Mouse (Mus musculus): ENCODE results near the gene Apoa5. TPM values are rescaled to one million over a fixed set of nuclear protein-coding genes. Genes with fewer than 3 reads are reported as not detected.

The Apoa5 gene
- not detected for total RNA-seq (2022)

DNA sequence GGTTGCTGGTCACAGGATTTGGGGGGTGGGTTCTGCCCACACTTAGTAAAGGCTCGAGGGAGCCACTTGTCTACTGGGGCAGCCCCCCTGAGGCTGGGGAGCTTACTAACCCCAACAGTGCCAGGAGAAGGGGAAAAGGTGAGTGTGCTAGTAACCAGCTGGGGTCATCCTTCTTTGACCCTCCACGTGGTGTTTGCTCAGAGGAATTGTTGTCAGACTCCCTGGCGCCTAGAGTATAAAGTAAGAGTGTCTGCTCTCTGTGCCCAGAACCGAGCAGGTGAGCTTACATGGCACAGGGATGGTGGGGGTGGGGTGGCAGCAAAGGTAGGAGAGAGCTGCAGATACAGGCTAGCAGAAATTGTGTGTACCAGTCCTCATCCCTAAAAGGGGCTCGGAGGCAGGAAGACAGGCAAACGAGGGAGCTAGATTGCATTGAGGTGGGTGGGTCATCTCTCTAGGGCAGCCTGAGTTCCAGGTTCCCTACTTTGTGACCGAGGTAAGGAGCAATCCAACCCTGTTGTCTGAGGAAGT, at the start of gene Apoa5:
Gene Apoa5, plus strand, starts transcription at position 291 of the 531 bp plus-strand sequence.
- DNase-seq (ENCODE audit: low spot score) = no peak

DNA sequence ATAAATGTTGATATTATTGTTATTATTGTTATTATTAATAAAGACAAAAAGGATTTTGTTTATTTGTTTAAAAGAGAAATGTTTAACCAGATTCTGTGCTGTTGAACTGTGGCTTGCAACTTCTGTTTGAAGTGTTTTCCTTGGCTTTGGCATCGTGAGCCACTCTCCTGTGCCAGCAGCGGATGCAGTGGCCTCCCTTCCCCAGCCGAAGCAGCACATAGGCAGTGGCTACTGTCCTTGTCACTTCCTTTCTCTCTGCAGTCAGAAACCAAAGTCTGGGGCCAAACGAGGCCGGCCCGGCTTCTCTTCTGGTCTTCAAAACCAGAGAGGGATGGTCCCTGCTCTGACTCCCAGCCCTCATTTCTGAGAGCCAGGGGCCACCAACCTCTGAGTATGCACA, 45.3 kb upstream of the Apoa5 start:
- peak; percentile 22 for DNase-seq (ENCODE audit: low spot score)

DNA sequence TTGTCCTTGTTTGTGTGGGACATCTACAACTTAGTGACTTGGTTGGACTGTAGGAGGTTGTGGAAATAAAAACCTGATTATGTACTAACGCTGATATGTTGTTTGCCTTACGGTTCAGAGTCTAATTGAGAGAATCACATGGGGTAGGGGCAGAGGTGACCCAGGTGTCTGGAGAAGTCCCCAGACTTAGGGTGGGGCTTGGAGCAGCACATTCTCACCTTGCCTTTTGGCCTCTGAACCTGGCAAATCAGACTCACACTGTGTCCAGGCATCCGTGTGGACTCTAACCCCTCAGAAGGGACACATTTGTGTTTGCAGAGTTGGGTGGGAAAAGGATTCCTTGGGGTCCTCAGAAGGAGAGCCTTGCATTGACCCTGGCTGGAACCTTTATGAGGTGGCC, 44.3 kb upstream of the Apoa5 start:
- DNase-seq (ENCODE audit: low spot score) = no peak

DNA sequence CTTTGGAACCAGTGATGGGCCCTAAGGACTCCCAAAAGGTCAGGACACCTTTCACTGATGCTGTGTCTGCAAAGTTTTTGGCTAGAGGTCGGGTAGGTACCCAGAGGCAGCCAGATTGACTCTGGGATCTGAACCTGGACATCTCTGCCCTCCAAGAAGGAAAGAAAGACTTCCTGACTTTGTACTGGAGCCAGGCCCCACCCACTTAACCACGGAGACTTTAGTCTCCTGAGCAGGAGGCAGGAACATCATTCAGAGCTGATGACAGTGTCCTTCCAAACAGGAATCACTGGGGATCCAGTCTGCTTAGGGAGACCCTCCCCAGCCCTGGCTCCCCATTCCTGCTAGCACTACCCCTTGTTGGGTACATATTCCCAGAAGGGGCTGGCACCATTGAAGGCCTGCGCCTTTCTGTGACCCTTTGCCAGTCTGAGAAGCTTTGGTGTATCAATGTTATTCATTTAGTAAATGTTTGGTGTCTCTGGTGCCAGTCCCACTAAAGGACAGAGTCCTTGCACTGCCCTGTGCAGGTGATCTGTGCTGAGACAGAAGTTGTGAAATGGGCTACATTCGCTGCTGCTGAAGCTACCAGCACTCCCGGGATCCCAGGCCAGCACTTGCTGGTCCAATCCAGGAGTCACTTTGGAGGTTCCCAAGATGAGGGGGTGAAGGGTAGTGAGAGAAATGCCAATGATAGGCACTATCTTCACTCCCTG, 43.3 kb upstream of the Apoa5 start:
- no peak for DNase-seq (ENCODE audit: low spot score)

DNA sequence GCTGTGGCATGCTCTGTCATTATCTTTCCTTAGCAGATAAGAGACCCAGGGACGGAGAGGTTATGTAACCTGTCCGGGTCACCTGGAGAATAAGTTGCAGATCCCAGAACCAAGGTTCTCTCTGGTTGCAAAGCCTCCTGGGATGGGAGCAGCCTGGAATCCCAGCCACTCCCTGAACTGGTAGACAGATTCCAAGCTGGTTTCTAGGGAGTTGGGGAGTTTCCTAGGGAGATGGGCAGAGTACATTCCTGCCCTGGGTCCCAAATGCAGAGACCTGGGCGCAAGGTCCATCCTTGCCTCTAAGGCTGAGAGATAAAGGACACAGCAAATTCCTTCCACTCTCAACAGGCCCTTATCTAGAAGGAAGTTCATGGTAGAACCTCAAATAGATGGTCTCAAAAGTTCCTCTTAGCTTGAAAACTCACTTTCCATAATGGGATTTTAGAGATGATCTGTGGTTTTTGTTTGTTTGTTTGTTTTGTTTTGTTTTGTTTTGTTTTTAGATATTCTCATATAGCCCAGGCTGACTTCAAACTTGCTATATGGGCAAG, 41.3 kb upstream of the Apoa5 start:
- DNase-seq (ENCODE audit: low spot score) = no peak

DNA sequence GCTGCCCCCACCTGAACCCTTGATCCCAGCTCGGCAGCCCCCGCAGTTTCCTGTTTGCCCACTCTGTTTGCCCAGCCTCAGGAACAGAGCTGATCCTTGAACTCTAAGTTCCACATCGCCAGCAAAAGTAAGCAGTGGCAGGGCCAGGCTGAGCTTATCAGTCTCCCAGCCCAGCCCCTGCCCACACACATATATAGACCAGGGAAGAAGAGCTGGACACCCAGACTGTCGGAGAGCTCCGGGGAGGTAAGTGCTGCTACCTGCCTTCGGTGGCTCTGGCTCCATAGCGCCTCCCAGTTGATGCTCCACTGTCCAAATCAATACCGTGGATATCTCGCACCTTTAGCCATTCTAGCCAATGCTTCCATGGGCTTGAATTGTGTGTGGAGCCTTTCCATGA, 39.9 kb upstream of the Apoa5 start, which contains the start of gene Apoa1:
Gene Apoa1, plus strand, starts transcription at position 90 of the 400 bp plus-strand sequence.
- no peak for DNase-seq (ENCODE audit: low spot score)

DNA sequence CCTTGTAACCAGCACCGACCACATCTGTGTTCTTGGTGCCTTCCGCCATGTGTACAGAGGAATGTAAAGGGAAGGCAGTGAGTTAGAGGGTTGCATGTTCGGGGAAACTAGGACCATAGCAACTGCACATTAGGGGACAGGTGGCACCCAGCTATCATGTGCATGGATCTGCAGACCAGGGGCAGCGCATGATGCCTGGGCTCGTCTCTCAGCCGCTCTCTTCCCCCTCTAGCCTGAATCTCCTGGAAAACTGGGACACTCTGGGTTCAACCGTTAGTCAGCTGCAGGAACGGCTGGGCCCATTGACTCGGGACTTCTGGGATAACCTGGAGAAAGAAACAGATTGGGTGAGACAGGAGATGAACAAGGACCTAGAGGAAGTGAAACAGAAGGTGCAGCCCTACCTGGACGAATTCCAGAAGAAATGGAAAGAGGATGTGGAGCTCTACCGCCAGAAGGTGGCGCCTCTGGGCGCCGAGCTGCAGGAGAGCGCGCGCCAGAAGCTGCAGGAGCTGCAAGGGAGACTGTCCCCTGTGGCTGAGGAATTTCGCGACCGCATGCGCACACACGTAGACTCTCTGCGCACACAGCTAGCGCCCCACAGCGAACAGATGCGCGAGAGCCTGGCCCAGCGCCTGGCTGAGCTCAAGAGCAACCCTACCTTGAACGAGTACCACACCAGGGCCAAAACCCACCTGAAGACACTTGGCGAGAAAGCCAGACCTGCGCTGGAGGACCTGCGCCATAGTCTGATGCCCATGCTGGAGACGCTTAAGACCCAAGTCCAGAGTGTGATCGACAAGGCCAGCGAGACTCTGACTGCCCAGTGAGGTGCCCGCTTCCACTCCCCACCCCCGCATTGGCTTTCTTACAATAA, 38.6 kb upstream of the Apoa5 start:
- peak; percentile 68 for DNase-seq (ENCODE audit: low spot score)

DNA sequence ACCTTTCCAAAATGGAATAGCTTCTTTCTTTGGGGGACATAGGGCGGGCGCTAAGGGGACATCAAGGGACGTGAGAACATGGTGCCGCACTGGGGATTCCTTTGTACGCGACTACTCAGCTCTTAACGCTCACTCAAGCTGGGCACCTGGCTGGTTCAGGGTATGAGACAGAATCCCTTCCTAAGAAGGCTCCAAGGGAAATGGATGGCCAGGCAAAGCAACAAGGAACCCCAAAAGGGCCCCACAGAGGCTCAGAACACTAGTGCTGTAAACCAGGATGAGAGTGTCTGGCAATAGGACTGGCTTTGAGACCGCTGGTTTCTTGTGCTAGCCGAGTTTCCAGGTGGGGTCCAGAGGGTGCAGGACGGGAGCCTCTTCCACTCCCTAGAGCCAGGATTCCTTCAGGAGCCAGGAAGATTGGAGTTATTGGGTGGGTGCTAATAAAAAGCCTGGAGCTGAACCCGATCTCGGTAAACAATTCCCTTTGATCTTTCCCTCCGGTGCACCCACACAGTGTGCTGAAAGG, 37.9 kb upstream of the Apoa5 start:
- DNase-seq (ENCODE audit: low spot score) = no peak

DNA sequence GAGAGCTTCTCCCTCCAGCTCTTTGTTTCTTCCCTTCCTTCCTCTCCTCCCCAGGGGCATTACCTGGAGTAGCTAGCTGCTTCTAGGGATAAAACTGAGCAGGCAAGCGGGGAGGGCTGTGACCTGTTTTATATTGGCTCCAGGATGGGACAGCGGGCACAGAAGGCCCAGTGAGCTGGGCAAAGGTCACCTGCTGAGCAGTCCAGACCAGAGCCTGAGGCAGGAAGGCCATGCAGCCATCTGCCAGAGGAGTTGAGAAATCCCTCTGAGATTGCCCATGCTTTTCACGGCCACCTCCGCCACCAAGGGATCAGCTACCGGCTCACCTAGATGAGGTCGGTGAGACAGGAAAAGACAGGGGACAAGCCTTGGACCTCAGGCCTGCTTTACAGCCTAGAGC, 33.2 kb upstream of the Apoa5 start:
- DNase-seq (ENCODE audit: low spot score) = no peak

DNA sequence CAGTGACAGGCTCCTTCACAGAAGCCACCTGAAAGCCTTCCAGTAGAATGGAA, 33.0 kb upstream of the Apoa5 start, which contains the start of gene Apoc3:
Gene Apoc3, minus strand, starts transcription at position 41 of the 53 bp plus-strand sequence.
- DNase-seq (ENCODE audit: low spot score) = no peak

DNA sequence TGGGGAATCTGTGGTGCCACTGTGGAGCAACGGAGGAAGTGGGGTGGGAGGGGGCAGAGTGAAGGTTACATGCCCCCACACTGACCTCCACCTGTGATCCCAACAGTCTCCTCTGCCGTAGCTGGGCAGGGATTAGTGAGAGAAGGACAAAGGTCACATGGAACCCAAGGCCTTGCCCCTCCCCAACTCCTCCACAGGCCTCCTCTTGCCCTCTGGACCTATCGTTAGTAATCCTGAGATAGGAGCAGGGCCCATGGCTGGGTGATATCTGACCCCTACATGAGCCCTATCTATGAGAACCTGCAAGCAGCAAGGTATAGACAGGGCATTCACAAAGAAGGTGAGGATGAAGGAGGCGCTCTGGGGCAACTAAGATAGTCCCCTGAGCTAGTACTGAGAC, 32.8 kb upstream of the Apoa5 start:
- no peak for DNase-seq (ENCODE audit: low spot score)

DNA sequence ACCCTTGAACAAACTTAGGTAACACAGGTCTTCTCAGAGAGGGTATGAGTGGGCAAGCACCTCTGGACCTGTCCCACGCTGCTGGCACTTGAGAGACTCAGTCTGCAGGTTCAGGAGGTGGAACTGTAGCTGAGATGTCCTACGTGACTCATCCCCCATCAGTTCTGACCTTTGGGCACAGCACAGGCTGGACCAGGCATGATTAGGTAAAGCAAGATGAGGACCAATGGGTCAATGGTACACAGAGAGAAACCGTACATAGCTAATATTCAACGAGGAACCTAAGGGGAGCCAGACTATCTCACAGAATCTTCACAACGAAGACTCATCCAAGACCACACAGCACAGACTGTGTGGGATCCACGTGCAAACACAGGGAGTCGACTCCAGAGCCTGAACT, 29.6 kb upstream of the Apoa5 start:
- no peak for DNase-seq (ENCODE audit: low spot score)

DNA sequence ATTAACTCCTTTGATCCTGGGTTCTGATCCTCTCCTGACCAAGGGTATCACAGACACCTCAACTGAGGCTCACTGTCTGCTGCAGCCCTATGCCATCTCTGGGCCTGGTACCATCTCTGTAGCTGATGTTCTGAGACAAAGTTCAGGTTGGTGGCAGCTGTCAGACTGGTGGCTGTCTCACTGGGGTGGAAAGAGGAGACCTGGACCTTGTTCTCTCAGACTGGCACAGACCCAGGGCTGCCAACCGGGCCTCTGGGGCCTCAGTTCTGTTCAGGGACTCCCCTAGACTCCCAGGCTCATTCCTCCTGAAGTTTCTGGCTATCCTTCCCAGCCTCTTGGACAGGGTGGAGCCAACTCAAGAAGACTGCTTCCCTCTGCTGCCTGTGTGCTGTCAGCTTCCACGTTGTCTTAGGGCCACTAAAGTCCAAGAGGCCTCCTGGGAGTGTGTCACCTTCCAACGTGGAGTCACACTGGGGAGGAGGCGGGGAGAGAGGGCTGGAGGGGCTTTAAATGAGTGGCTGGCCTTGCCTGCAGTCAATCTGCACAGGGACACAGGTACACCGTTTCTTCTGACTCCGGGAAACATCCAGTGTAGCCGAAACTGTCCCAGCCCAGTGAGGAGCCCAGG, 27.8 kb upstream of the Apoa5 start, which contains the start of gene Apoa4:
Gene Apoa4, plus strand, starts transcription at position 171 of the 628 bp plus-strand sequence.
- DNase-seq (ENCODE audit: low spot score) = no peak

DNA sequence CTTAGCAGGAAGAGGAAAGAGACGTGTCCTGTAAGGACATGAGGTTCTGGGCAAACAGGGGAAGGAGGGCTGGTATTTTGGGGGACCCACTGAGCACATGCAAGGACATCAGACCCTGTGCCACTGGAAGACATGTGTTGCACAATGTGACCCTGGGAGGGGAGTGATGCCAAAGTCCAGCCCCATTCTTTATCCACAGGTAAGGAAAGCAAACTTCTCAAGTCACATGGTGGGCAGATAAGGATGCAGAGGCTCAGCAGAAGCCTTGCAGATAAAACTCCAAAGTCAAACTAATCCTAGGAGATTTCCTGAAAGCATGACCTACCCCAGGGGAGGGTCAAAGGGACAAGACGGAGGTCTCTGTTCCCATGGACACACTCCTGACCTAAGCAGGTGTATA, 26.6 kb upstream of the Apoa5 start:
- DNase-seq (ENCODE audit: low spot score) = no peak

DNA sequence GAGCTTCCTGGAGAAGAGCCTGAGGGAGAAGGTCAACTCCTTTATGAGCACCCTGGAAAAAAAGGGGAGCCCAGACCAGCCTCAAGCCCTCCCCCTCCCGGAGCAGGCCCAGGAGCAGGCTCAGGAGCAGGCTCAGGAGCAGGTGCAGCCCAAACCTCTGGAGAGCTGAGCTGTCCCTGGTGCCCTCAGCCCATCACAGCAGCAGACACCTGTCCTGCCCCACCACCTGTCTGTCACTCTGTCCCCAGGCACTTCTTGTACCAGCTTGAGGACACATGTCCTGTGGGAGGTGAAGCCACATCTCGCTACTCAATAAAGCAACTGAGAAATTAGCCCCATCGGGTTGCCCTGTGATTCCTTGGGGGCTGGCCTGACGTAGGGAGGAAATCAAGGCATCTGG, 25.3 kb upstream of the Apoa5 start:
- DNase-seq (ENCODE audit: low spot score) = no peak

DNA sequence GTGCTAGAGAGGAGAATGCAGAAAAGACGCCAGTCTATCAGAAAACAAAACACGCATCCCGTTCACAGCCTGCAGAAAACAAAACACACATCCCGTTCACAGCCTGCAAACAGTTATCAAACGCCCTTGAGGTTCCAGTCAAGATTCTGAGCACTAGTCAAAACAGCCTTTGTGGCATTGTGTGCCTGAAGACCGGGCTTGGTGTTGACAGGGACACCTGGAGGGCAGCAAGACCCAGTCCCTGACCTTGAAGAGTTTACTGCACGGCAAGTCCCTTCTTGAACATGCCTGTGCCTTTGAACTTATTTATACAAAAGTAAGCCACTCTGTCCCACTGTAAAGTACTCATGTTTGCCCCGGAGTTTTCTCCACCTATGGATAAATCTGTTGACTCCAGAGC, 24.8 kb upstream of the Apoa5 start:
- no peak for DNase-seq (ENCODE audit: low spot score)

DNA sequence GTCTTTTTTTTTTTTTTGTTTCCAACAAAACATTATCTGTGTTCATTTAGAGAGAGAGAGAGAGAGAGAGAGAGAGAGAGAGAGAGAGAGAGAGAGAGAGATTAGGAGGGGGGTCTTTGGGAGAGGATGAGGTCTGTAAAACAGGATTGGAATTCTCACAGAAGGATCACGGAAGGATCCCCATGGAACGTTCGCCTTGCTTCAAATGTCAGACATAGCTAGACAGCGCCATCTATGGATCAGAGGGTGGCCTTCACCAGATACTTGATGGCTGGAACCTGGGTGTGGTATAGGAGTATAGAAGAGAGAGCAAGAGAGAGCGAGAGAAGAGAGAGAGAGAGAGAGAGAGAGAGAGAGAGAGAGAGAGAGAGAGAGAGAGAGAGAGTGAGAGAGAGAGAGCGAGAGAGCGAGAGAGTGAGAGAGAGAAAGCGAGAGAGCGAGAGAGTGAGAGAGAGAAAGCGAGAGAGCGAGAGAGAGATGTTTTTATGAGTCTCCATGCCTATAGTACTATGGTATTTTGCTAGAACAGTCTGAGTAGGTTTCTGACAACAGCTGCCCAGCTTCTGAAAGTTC, 21.6 kb upstream of the Apoa5 start:
- peak; percentile 63 for DNase-seq (ENCODE audit: low spot score)

DNA sequence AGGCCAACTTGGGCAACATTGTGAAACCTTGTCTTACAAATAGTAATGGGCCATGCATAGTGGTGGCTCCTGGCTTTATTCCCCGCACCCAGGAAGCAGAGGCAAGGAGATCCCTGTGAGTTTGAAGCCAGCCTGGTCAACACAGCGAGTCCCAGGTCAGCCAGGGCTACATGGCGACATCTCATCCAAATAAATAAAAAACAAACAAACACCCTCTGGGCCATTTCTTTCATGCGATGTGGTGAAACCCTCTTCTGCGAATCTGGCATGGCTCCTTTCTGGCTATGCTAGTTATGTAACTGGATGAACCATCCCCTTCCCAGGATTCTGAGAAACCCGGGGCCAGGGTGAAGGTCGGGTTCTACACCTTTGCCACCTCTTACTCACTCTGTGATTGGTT, 12.3 kb upstream of the Apoa5 start:
- DNase-seq (ENCODE audit: low spot score) = no peak

DNA sequence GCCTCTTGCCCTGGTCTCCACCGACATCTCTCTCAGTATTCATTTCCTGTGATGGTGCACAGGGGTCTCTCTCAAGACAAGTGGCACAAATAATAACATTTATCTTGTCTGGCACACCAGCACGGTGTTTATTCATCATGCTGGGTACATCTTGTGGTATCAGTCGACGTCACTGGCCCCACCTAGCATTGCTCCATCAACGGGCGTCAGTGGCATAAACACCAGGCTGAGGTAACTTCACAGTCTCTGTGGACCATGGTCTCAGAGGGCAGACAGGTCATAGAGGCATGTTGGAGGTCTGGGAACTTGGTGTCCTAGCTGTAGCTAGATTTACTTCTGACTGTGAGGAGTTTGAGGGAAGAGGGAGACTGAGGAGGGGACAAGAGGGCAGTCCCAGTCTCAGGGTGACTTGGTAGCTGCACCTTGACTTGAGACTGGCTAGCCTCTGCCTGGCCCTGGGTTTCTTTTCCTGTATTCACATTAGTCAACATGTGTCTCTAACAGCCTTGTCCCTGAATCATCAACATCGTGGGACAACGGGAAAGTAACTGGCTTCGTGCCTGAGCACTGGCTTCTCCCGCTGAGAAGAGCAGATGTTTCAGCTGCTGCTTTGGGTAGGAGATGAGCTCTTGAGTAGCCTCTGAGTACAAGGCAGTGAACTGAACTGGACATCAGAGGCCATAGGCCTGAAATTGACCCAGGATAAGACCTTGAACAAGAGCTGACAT, 11.6 kb upstream of the Apoa5 start:
- DNase-seq (ENCODE audit: low spot score) = no peak

DNA sequence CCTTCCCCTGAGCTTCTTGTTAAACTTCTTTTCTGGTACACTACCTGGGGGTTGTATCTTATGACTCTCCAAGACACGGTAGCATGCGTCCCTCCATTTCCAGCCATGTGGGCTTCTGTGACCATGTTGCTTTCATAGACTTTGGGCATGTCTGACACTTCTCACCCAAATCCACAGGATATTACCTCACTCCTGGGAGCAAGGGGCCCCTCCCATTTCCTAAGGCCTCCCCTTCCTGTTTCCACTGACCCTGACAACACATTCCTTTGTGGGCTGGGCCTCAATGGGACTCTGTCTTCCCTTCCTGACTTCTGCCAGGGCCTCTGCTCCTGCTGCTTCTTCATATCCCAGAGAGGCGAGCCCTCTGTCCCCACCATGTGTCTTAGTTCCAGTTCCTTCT, 10.9 kb upstream of the Apoa5 start:
- peak; percentile 40 for DNase-seq (ENCODE audit: low spot score)

DNA sequence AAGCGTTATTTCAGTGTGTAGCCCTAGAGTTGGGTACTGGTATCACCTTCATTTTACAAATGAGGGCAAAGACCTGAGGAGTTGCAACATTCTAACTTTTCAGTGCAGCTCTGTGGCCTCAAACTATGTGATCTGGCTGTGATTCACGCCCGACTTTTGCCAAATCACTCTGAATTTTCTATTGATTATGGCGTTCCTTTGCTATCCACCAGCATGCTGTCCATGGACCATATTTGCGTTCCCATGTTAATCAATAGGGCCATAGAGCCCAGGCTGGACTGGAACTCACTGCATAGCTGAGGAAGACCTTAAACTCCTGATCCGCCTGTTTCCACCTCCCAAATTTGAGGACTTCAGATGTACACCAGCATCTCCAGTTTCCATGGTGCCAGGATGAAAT, 9.3 kb upstream of the Apoa5 start:
- no peak for DNase-seq (ENCODE audit: low spot score)

Data from heart, adult 8-10 months (tissue).